Mouse (Mus musculus) MEL (cell line): ENCODE measurements at regions not wholly inside any gene's neighbourhood (a gene's known extent, or its start where the extent isn't known, plus 50 kb on each side); places are given as distances from the start of the nearest gene placed in this dataset.

Source experiments
- DNase-seq: peaks from one replicate; pipeline ENCODE4 v3.0.0; 2011; ENCODE audit warnings: low read depth, low spot score
- H3K27ac ChIP-seq: 2 replicates; pipeline ENCODE4 v1.5.1; 2012; ENCODE audit warnings: low read depth, mild to moderate bottlenecking, control low read depth, low read length, moderate library complexity; ENCODE audit not compliant: control insufficient read depth
- H3K27me3 ChIP-seq, 2 experiments: fragments of 150-350 bp in 1 of 2; sonication (generic) in 1 of 2; 2 replicates each; pipeline ENCODE4 v1.6.1; 2012; ENCODE audit warnings: low read length in 2 of 2, mild to moderate bottlenecking in 2 of 2, improper control_type of control experiment in 1 of 2, moderate library complexity in 1 of 2; ENCODE audit not compliant: insufficient read depth in 2 of 2, control insufficient read depth in 1 of 2
- H3K36me3 ChIP-seq, 2 experiments: 2 replicates each; pipeline ENCODE4 v1.6.1; 2012 to 2014; ENCODE audit warnings: low read length in 2 of 2, improper control_type of control experiment in 1 of 2, inconsistent platforms in 1 of 2, mild to moderate bottlenecking in 1 of 2; ENCODE audit not compliant: insufficient read depth in 2 of 2, control insufficient read depth in 1 of 2
- H3K4me1 ChIP-seq, 2 experiments: fragments of 150-350 bp in 1 of 2; sonication (generic) in 1 of 2; 2 replicates each; pipeline ENCODE4 v1.6.1; 2012; ENCODE audit warnings: low read length in 2 of 2, improper control_type of control experiment in 1 of 2, mild to moderate bottlenecking in 1 of 2; ENCODE audit not compliant: insufficient read depth in 2 of 2, control insufficient read depth in 1 of 2
- H3K4me3 ChIP-seq, 2 experiments: fragments of 150-350 bp in 1 of 2; sonication (generic) in 1 of 2; 2 replicates each; pipeline ENCODE4 v1.5.1; 2012; ENCODE audit warnings: low read depth in 2 of 2, low read length in 2 of 2, mild to moderate bottlenecking in 2 of 2, moderate library complexity in 2 of 2, control low read depth in 1 of 2, improper control_type of control experiment in 1 of 2; ENCODE audit not compliant: control insufficient read depth in 1 of 2, insufficient read depth in 1 of 2
- H3K79me2 ChIP-seq: 2 replicates; pipeline ENCODE4 v1.6.1; 2012; ENCODE audit warnings: mild to moderate bottlenecking, low read length, moderate library complexity; ENCODE audit not compliant: control insufficient read depth, poor library complexity, insufficient read depth
- H3K9ac ChIP-seq: 2 replicates; pipeline ENCODE4 v1.6.1; 2012; ENCODE audit warnings: low read depth, mild to moderate bottlenecking, control low read depth, low read length, moderate library complexity; ENCODE audit not compliant: control insufficient read depth, poor library complexity, severe bottlenecking
- H3K9me3 ChIP-seq: fragments of 150-350 bp; sonication (generic); replicated peaks from 2 replicates; pipeline ENCODE4 v1.6.1; 2012; ENCODE audit warnings: mild to moderate bottlenecking, low read length, improper control_type of control experiment, moderate library complexity; ENCODE audit not compliant: insufficient read depth
- CHD1 ChIP-seq: IDR thresholded peaks from 2 replicates; pipeline ENCODE4 v1.6.1; 2012; ENCODE audit warnings: low read depth, mild to moderate bottlenecking, inconsistent platforms, low read length, improper control_type of control experiment
- CHD2 ChIP-seq: IDR thresholded peaks from 2 replicates; pipeline ENCODE4 v1.6.1; 2011; ENCODE audit warnings: low read length, improper control_type of control experiment
- CTCF ChIP-seq, 3 experiments: IDR thresholded peaks in 2 of 3; conservative IDR thresholded peaks in 1 of 3; 2 replicates each; pipeline ENCODE4 v1.5.1; 2011 to 2012; ENCODE audit warnings: low read length in 3 of 3, low read depth in 2 of 3, mild to moderate bottlenecking in 2 of 3, improper control_type of control experiment in 1 of 3, inconsistent platforms in 1 of 3, mixed read lengths in 1 of 3, moderate library complexity in 1 of 3; ENCODE audit not compliant: control insufficient read depth in 1 of 3, insufficient read depth in 1 of 3, poor library complexity in 1 of 3, severe bottlenecking in 1 of 3
- EP300 ChIP-seq, 2 experiments: IDR thresholded peaks; 2 replicates each; pipeline ENCODE4 v1.6.1; 2011; ENCODE audit warnings: improper control_type of control experiment in 2 of 2, low read length in 2 of 2, low read depth in 1 of 2, mild to moderate bottlenecking in 1 of 2
- ETS1 ChIP-seq: IDR thresholded peaks from 2 replicates; pipeline ENCODE4 v1.6.1; 2012; ENCODE audit warnings: low read depth, mild to moderate bottlenecking, inconsistent platforms, low read length, improper control_type of control experiment, moderate library complexity
- GABPA ChIP-seq: IDR thresholded peaks from 2 replicates; pipeline ENCODE4 v1.6.1; 2012; ENCODE audit warnings: low read depth, mild to moderate bottlenecking, inconsistent platforms, low read length, improper control_type of control experiment, moderate library complexity
- GATA1 ChIP-seq: IDR thresholded peaks from 2 replicates; pipeline ENCODE4 v1.6.1; 2011; ENCODE audit warnings: low read depth, low read length, improper control_type of control experiment
- KAT2A ChIP-seq: conservative IDR thresholded peaks from 2 replicates; pipeline ENCODE4 v1.6.1; 2012; ENCODE audit warnings: low read depth, low read length, improper control_type of control experiment, inconsistent platforms
- MAFK ChIP-seq: IDR thresholded peaks from 2 replicates; pipeline ENCODE4 v1.6.1; 2011; ENCODE audit warnings: low read depth, mild to moderate bottlenecking, low read length, improper control_type of control experiment, borderline replicate concordance
- MAX ChIP-seq: IDR thresholded peaks from 2 replicates; pipeline ENCODE4 v1.6.1; 2011; ENCODE audit warnings: low read length, improper control_type of control experiment
- MAZ ChIP-seq: IDR thresholded peaks from 2 replicates; pipeline ENCODE4 v1.6.1; 2012; ENCODE audit warnings: low read depth, mild to moderate bottlenecking, inconsistent platforms, low read length, improper control_type of control experiment
- MEF2A ChIP-seq: IDR thresholded peaks from 2 replicates; pipeline ENCODE4 v1.6.1; 2014; ENCODE audit warnings: low read depth, mild to moderate bottlenecking, inconsistent platforms, low read length, improper control_type of control experiment; ENCODE audit not compliant: poor library complexity, insufficient replicate concordance, severe bottlenecking; ENCODE audit errors: extremely low read depth
- MXI1 ChIP-seq: IDR thresholded peaks from 2 replicates; pipeline ENCODE4 v1.6.1; 2011; ENCODE audit warnings: mild to moderate bottlenecking, low read depth, low read length, improper control_type of control experiment
- MYC ChIP-seq: IDR thresholded peaks from 2 replicates; pipeline ENCODE4 v1.6.1; 2011; ENCODE audit warnings: low read depth, mild to moderate bottlenecking, low read length, improper control_type of control experiment, moderate library complexity
- NRF1 ChIP-seq: IDR thresholded peaks from 2 replicates; pipeline ENCODE4 v1.6.1; 2014; ENCODE audit warnings: low read depth, mild to moderate bottlenecking, inconsistent platforms, low read length, improper control_type of control experiment, moderate library complexity; ENCODE audit not compliant: poor library complexity, insufficient read depth, severe bottlenecking
- POLR2A ChIP-seq, 2 experiments: IDR thresholded peaks; 2 replicates each; pipeline ENCODE4 v1.6.1; 2011 to 2012; ENCODE audit warnings: low read length in 2 of 2, mild to moderate bottlenecking in 2 of 2, control low read depth in 1 of 2, improper control_type of control experiment in 1 of 2, low read depth in 1 of 2, moderate library complexity in 1 of 2; ENCODE audit not compliant: control insufficient read depth in 1 of 2, insufficient read depth in 1 of 2, poor library complexity in 1 of 2
- POLR2AphosphoS2 ChIP-seq: IDR thresholded peaks from 2 replicates; pipeline ENCODE4 v1.6.1; 2011; ENCODE audit warnings: low read length, improper control_type of control experiment
- RCOR1 ChIP-seq: IDR thresholded peaks from 2 replicates; pipeline ENCODE4 v1.6.1; 2012; ENCODE audit warnings: low read depth, mild to moderate bottlenecking, inconsistent platforms, low read length, improper control_type of control experiment
- SIN3A ChIP-seq: IDR thresholded peaks from 2 replicates; pipeline ENCODE4 v1.6.1; 2012; ENCODE audit warnings: low read length, improper control_type of control experiment, inconsistent platforms
- TAL1 ChIP-seq: IDR thresholded peaks from 2 replicates; pipeline ENCODE4 v1.6.1; 2012; ENCODE audit warnings: mild to moderate bottlenecking, inconsistent platforms, low read length, moderate library complexity, mixed read lengths
- TBP ChIP-seq: IDR thresholded peaks from 2 replicates; pipeline ENCODE4 v1.8.0; 2011; ENCODE audit warnings: low read depth, low read length, improper control_type of control experiment
- TCF12 ChIP-seq: IDR thresholded peaks from 2 replicates; pipeline ENCODE4 v1.6.1; 2014; ENCODE audit warnings: low read depth, mild to moderate bottlenecking, inconsistent platforms, low read length, improper control_type of control experiment, moderate library complexity
- UBTF ChIP-seq: IDR thresholded peaks from 2 replicates; pipeline ENCODE4 v1.6.1; 2012; ENCODE audit warnings: low read depth, mild to moderate bottlenecking, inconsistent platforms, low read length, improper control_type of control experiment, moderate library complexity, borderline replicate concordance; ENCODE audit not compliant: insufficient read depth
- USF2 ChIP-seq, 2 experiments: IDR thresholded peaks; 2 replicates each; pipeline ENCODE4 v1.6.1; 2011 to 2012; ENCODE audit warnings: improper control_type of control experiment in 2 of 2, low read length in 2 of 2, borderline replicate concordance in 1 of 2, inconsistent platforms in 1 of 2, low read depth in 1 of 2, mild to moderate bottlenecking in 1 of 2; ENCODE audit not compliant: insufficient read depth in 1 of 2
- ZC3H11A ChIP-seq: IDR thresholded peaks from 2 replicates; pipeline ENCODE4 v1.6.1; 2012; ENCODE audit warnings: low read depth, mild to moderate bottlenecking, inconsistent platforms, low read length, improper control_type of control experiment
- ZKSCAN1 ChIP-seq: IDR thresholded peaks from 2 replicates; pipeline ENCODE4 v1.6.1; 2012; ENCODE audit warnings: low read depth, mild to moderate bottlenecking, inconsistent platforms, low read length, improper control_type of control experiment, moderate library complexity
- ZMIZ1 ChIP-seq: IDR thresholded peaks from 2 replicates; pipeline ENCODE4 v1.6.1; 2012; ENCODE audit warnings: low read depth, mild to moderate bottlenecking, inconsistent platforms, low read length, improper control_type of control experiment, moderate library complexity
- ZNF384 ChIP-seq: IDR thresholded peaks from 2 replicates; pipeline ENCODE4 v1.6.1; 2012; ENCODE audit warnings: low read depth, mild to moderate bottlenecking, inconsistent platforms, low read length, improper control_type of control experiment

GRCm38 (mm10) chr11:117544507-117544906 lies 60.3 kb downstream of the Gm11733 start:
- H3K4me1 ChIP-seq = no peaks in the 10 kb centered on the region
- DNase-seq = no peak
- H3K4me3 ChIP-seq = no peak overlapping the region
- H3K27me3 ChIP-seq = peaks cover 13 to 14% of the 10 kb centered on the region in 2 experiments
- H3K9me3 ChIP-seq = no peaks in the 10 kb centered on the region
- TF ChIP-seq MXI1 = no peak
- no peak for TF ChIP-seq ETS1
- TF ChIP-seq MEF2A = no peak
- no peak for TF ChIP-seq CTCF (IDR thresholded peaks at IDR 0.05 in 2 of 3, conservative IDR thresholded peaks at IDR 0.05 in 1 of 3; ENCODE audit: control insufficient read depth in 1 of 3, insufficient read depth in 1 of 3, low read depth in 2 of 3, low read length in 3 of 3, poor library complexity in 1 of 3, severe bottlenecking in 1 of 3)
- no peak for TF ChIP-seq TBP
- TF ChIP-seq NRF1 = no peak
- TF ChIP-seq ZC3H11A = no peak
- TF ChIP-seq EP300 (IDR thresholded peaks at IDR 0.05; ENCODE audit: low read depth in 1 of 2, low read length in 2 of 2) = no peak
- TF ChIP-seq GATA1 = no peak
- TF ChIP-seq POLR2AphosphoS2 = no peak
- no peak for TF ChIP-seq UBTF
- TF ChIP-seq MAX = no peak
- no peak for TF ChIP-seq USF2 (IDR thresholded peaks at IDR 0.05; ENCODE audit: borderline replicate concordance in 1 of 2, insufficient read depth in 1 of 2, low read depth in 1 of 2, low read length in 2 of 2)
- TF ChIP-seq ZKSCAN1 = no peak
- TF ChIP-seq ZNF384 = no peak
- TF ChIP-seq MYC = no peak
- no peak for TF ChIP-seq CHD1
- no peak for TF ChIP-seq ZMIZ1
- TF ChIP-seq KAT2A = no peak
- no peak for TF ChIP-seq MAFK
- H3K9ac ChIP-seq = no peak overlapping the region
- no peaks in the 10 kb centered on the region for H3K36me3 ChIP-seq
- H3K27ac ChIP-seq = no peak overlapping the region
- H3K79me2 ChIP-seq = no peaks in the 10 kb centered on the region

- Histone ChIP-seq H3K4me1 (no peaks in the 10 kb centered on the region), H3K36me3 (no peaks in the 10 kb centered on the region), H3K4me3 (no peak overlapping the region), H3K27ac (no peak overlapping the region), H3K9me3 (no peaks in the 10 kb centered on the region), H3K27me3 (peaks cover 13 to 14% of the 10 kb centered on the region in 2 experiments), H3K79me2 (no peaks in the 10 kb centered on the region), H3K9ac (no peak overlapping the region)
- no peak for DNase-seq
- TF ChIP-seq POLR2A (IDR thresholded peaks at IDR 0.05; ENCODE audit: control insufficient read depth in 1 of 2, insufficient read depth in 1 of 2, low read depth in 1 of 2, low read length in 2 of 2, poor library complexity in 1 of 2) = no peak
- TF ChIP-seq ZNF384 = no peak
- no peak for TF ChIP-seq USF2 (IDR thresholded peaks at IDR 0.05; ENCODE audit: borderline replicate concordance in 1 of 2, insufficient read depth in 1 of 2, low read depth in 1 of 2, low read length in 2 of 2)
- TF ChIP-seq GABPA = no peak
- no peak for TF ChIP-seq RCOR1
- TF ChIP-seq TBP = no peak
- TF ChIP-seq MAZ = no peak
- no peak for TF ChIP-seq CHD1
- TF ChIP-seq POLR2AphosphoS2 = no peak
- no peak for TF ChIP-seq MAX
- TF ChIP-seq TCF12 = no peak
- no peak for TF ChIP-seq ETS1
- no peak for TF ChIP-seq MEF2A
- TF ChIP-seq CHD2 = no peak
- TF ChIP-seq SIN3A = no peak
- no peak for TF ChIP-seq TAL1
These were observed 60.8 kb downstream of the Gm11733 start for GRCm38 (mm10) chr11:117544926-117545325.
